Mouse (Mus musculus) CH12.LX (cell line): Measurements from ENCODE around the gene Rrp12.

Source experiments
- CHD1 ChIP-seq: IDR thresholded peaks from 2 replicates; pipeline ENCODE4 v1.6.1; 2012; ENCODE audit warnings: low read depth, low read length, improper control_type of control experiment, inconsistent platforms
- E2F4 ChIP-seq: IDR thresholded peaks from 2 replicates; pipeline ENCODE4 v1.6.1; 2011; ENCODE audit warnings: low read depth, low read length, improper control_type of control experiment; ENCODE audit not compliant: insufficient replicate concordance
- POLR2A ChIP-seq: IDR thresholded peaks from 2 replicates; pipeline ENCODE4 v1.6.1; 2011; ENCODE audit warnings: low read depth, mild to moderate bottlenecking, improper control_type of control experiment, low read length
- USF2 ChIP-seq: conservative IDR thresholded peaks from 2 replicates; pipeline ENCODE4 v1.6.1; 2011; ENCODE audit warnings: low read depth, low read length, improper control_type of control experiment
- ZNF384 ChIP-seq: IDR thresholded peaks from 2 replicates; pipeline ENCODE4 v1.6.1; 2012; ENCODE audit warnings: low read depth, low read length, improper control_type of control experiment, inconsistent platforms

- TF ChIP-seq POLR2A: no peak
- no peak for TF ChIP-seq ZNF384
- no peak for TF ChIP-seq CHD1
- peak; percentile 26 for TF ChIP-seq USF2
- no peak for TF ChIP-seq E2F4
These were observed 36.7 kb upstream of the Rrp12 start for GRCm38 (mm10) chr19:41932686-41933085.
